Mouse (Mus musculus): ENCODE measurements around the gene Elmod3. TPM values are rescaled to one million over a fixed set of nuclear protein-coding genes. Genes with fewer than 3 reads are reported as not detected.
A peak's percentile ranks its signal among the peaks of the same experiment; 100 is the strongest.

Gene Elmod3
- polyA plus RNA-seq, 1 experiment from 2014 or later: 15.7 TPM

DNA sequence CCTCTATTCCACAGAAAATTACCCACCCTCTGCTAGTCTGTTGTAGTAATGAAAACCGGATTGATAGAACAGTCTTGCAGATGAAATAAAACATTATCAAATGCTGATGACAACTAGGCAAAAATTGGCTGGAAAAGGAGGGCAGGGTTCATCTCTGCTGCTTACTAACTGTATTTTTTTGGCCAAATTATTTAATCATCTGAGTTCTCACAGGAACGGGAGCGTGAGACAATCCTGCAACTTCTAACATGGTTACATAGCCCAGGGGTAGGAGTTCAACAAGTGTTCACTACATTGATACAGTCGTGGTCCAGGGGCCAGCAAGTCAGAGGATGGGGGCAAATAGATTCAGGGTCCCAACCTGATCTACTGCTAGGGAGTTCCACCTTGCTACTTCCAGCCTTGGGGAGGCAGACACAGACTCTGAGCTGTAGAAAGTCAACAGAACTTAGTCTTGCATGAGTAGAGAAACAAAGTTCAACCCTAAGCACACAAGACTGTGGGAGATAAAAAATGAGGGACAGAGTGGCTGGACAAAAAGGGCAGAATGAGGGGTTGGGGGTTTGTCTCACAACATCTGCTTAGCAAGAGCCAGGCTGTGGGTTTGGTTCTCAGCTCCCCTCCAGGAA is 14.9 kb downstream of the Elmod3 start:
- Histone ChIP-seq H3K9me3 (no peaks in the 10 kb centered on the region), H3K36me3 (peaks cover 14% of the 10 kb centered on the region), H3K4me3 (no peak overlapping the region), H3K27ac (no peak overlapping the region), H3K4me1 (replicated peaks) (no peaks in the 10 kb centered on the region), H3K27me3 (ENCODE audit: insufficient read depth, poor library complexity, severe bottlenecking) (no peaks in the 10 kb centered on the region)
- no peak for DNase-seq (ENCODE audit: low spot score)
- 88% methylated on average over 4 of the region's 4 CpGs for whole genome bisulfite sequencing

GRCm38 (mm10) chr6:72581625-72582382 is 16.4 kb downstream of the Elmod3 start:
- H3K27ac ChIP-seq: no peak overlapping the region
- H3K9me3 ChIP-seq: no peaks in the 10 kb centered on the region
- no peaks in the 10 kb centered on the region for H3K27me3 ChIP-seq (ENCODE audit: insufficient read depth, poor library complexity, severe bottlenecking)
- no peak overlapping the region for H3K4me3 ChIP-seq
- no peaks in the 10 kb centered on the region for H3K4me1 ChIP-seq (replicated peaks)
- DNase-seq (ENCODE audit: low spot score): no peak
- 75% methylated on average over 11 of the region's 11 CpGs for whole genome bisulfite sequencing
- H3K36me3 ChIP-seq: peaks cover 17% of the 10 kb centered on the region

DNA sequence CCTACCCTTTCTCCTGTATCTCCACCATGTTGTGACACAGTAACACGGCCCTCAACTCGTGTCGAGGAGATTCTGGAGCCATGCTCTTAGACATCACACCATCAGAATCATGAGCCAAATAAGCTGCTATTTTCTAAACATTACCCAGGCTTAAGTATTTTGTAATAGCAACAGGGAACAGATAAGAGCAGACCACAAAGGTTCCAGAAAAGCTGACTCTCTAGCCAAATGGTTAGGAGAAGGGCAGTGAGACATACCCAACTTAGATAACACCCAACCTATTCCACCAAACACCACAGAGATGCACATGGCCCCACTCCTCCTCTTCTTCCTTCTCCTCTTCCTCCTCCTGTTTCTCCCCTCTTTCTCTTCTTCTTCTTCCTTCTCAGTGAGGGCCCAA is 22.2 kb downstream of the Elmod3 start:
- WGBS: 88% methylated on average over 3 of the region's 3 CpGs
- Histone ChIP-seq H3K4me3 (no peak overlapping the region), H3K27me3 (ENCODE audit: insufficient read depth, poor library complexity, severe bottlenecking) (no peaks in the 10 kb centered on the region), H3K4me1 (replicated peaks) (no peaks in the 10 kb centered on the region), H3K27ac (no peak overlapping the region), H3K36me3 (peaks cover 38% of the 10 kb centered on the region), H3K9me3 (no peaks in the 10 kb centered on the region)
- DNase-seq (ENCODE audit: low spot score): no peak

GRCm38 (mm10) chr6:72571826-72572225 is 26.4 kb downstream of the Elmod3 start:
- no peaks in the 10 kb centered on the region for H3K27me3 ChIP-seq (ENCODE audit: insufficient read depth, poor library complexity, severe bottlenecking)
- H3K9me3 ChIP-seq: no peaks in the 10 kb centered on the region
- no peak overlapping the region for H3K27ac ChIP-seq
- WGBS: 51% methylated on average over 3 of the region's 3 CpGs
- H3K4me3 ChIP-seq: no peak overlapping the region
- DNase-seq (ENCODE audit: low spot score): no peak
- H3K36me3 ChIP-seq: peaks cover 37% of the 10 kb centered on the region
- no peaks in the 10 kb centered on the region for H3K4me1 ChIP-seq (replicated peaks)

- H3K36me3 ChIP-seq: peaks cover 31% of the 10 kb centered on the region
- H3K27me3 ChIP-seq (ENCODE audit: insufficient read depth, poor library complexity, severe bottlenecking): no peaks in the 10 kb centered on the region
- 87% methylated on average over 10 of the region's 10 CpGs for WGBS
- peaks cover 2% of the 10 kb centered on the region for H3K4me1 ChIP-seq (replicated peaks)
- H3K9me3 ChIP-seq: no peaks in the 10 kb centered on the region
- H3K4me3 ChIP-seq: no peak overlapping the region
- no peak overlapping the region for H3K27ac ChIP-seq
- no peak for DNase-seq (ENCODE audit: low spot score)
These were observed 27.4 kb downstream of the Elmod3 start for GRCm38 (mm10) chr6:72570644-72571397.

DNA sequence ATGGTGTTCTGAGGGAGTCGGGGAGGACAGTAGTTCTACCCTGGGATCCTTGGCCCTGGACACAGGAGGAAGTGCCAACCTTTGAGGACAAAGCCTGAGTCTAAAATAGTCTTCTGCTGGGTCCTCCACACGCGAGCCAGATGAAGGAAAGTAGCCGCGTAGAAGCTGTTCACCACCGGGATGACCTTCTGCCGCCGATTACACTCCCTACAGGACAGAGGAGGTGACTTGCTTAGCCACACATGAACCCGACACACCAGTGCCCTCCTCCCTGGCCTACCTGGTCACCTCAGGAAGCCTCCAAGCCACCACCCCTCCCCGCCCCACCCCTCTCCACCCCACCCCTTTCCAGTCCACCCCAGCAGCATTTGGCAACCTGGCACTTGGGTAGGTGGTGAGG is 29.5 kb downstream of the Elmod3 start:
- DNase-seq (ENCODE audit: low spot score): no peak
- WGBS: 91% methylated on average over 10 of the region's 10 CpGs
- no peaks in the 10 kb centered on the region for H3K9me3 ChIP-seq

DNA sequence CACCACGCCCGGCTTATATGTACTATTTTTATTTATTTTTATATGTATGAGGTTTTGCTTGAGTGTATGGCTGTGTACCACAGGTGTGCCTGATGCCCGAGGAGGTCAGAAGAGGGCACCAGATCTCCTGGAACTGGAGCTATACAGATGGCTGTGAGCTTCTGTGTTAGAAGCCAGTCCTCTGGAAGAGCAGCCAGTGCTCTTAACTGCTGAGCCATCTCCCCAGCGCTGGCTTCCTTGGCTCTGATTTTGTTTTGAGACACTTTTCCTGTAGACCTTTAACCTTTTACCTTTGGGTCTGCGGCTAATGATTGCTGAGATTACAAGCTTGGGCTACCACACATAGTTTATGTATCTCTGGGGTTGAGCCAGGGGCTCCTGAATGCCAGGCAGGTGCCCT is 30.7 kb downstream of the Elmod3 start:
- no peak overlapping the region for H3K4me3 ChIP-seq
- peaks cover 14% of the 10 kb centered on the region; the same call in 1 of the 2 replicates for H3K36me3 ChIP-seq
- H3K4me1 ChIP-seq (replicated peaks): peaks cover 17% of the 10 kb centered on the region
- WGBS: 88% methylated on average over 5 of the region's 5 CpGs
- H3K27me3 ChIP-seq (ENCODE audit: insufficient read depth, poor library complexity, severe bottlenecking): no peaks in the 10 kb centered on the region
- H3K9me3 ChIP-seq: no peaks in the 10 kb centered on the region
- H3K27ac ChIP-seq: no peak overlapping the region
- no peak for DNase-seq (ENCODE audit: low spot score)

More for the DNA sequence above, 29.5 kb downstream of the Elmod3 start:
- Histone ChIP-seq H3K27me3 (ENCODE audit: insufficient read depth, poor library complexity, severe bottlenecking) (no peaks in the 10 kb centered on the region), H3K36me3 (peaks cover 21% of the 10 kb centered on the region; the same call in 1 of the 2 replicates), H3K27ac (no peak overlapping the region), H3K4me1 (replicated peaks) (peaks cover 8% of the 10 kb centered on the region), H3K4me3 (no peak overlapping the region)

- Histone ChIP-seq H3K9me3 (no peaks in the 10 kb centered on the region), H3K36me3 (peaks cover 13% of the 10 kb centered on the region; the same call in 1 of the 2 replicates), H3K4me3 (no peak overlapping the region), H3K27ac (peak overlapping the region; percentile 42; the same call in 1 of the 2 replicates), H3K27me3 (ENCODE audit: insufficient read depth, poor library complexity, severe bottlenecking) (no peaks in the 10 kb centered on the region), H3K4me1 (replicated peaks) (peaks cover 19% of the 10 kb centered on the region)
- DNase-seq (ENCODE audit: low spot score): peak; percentile 86
- WGBS: 7% methylated on average over 4 of the region's 4 CpGs
These were observed 32.2 kb downstream of the Elmod3 start for GRCm38 (mm10) chr6:72566044-72566443.

- 72% methylated on average over 7 of the region's 7 CpGs for WGBS
- no peak for DNase-seq (ENCODE audit: low spot score)
- peaks cover 19% of the 10 kb centered on the region for H3K4me1 ChIP-seq (replicated peaks)
- H3K36me3 ChIP-seq: peaks cover 13% of the 10 kb centered on the region; the same call in 1 of the 2 replicates
- H3K4me3 ChIP-seq: no peak overlapping the region
- H3K27ac ChIP-seq: peak overlapping the region; percentile 42; the same call in 1 of the 2 replicates
- H3K9me3 ChIP-seq: no peaks in the 10 kb centered on the region
- no peaks in the 10 kb centered on the region for H3K27me3 ChIP-seq (ENCODE audit: insufficient read depth, poor library complexity, severe bottlenecking)
These were observed 32.7 kb downstream of the Elmod3 start for GRCm38 (mm10) chr6:72565506-72565905.

DNA sequence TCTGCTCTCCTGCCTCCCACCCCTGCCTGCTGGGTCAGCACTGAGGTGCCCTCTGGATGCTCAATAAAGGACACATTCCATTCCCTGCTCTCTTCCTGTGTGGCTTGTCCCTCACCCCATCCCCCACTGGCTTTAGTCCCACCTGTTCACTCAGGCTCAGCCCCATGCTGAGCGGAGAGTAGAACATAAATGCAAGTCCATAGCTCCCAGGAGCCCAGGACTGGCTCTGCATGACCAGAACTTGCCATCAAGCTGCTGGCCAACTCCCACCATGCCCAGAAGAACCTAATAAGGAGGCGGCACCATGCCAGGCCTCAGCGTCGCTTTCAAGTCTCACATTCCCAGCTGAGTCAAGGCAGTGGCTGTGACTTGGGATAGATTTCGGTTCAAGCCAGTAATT is 35.3 kb downstream of the Elmod3 start:
- 71% methylated on average over 5 of the region's 5 CpGs for WGBS
- peak overlapping the region; percentile 67 for H3K27ac ChIP-seq

DNA sequence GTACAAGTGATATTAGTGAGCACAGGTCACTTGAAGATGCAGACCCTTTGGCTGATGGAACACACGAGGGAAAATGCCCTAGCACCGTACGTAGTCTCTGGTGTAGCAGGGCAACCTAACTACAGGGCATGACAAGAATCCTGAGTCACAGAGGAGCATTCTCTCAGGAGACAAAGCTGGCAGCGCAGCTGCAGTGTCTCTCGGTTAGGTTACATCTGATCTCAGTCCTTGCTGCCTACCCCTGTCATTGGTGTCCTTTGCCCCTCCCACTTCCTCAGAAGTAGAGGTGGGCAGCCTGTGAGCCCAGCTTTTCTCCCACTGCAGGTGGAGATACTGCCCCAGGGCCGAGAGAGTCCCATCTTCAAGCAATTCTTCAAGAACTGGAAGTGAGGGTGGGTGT is 35.7 kb downstream of the Elmod3 start:
- Histone ChIP-seq H3K4me3 (no peak overlapping the region), H3K27me3 (ENCODE audit: insufficient read depth, poor library complexity, severe bottlenecking) (no peaks in the 10 kb centered on the region), H3K9me3 (no peaks in the 10 kb centered on the region), H3K36me3 (no peaks in the 10 kb centered on the region), H3K4me1 (replicated peaks) (peaks cover 19% of the 10 kb centered on the region), H3K27ac (peak overlapping the region; percentile 67)
- WGBS: 50% methylated on average over 6 of the region's 6 CpGs
- DNase-seq (ENCODE audit: low spot score): no peak

More for the DNA sequence above, 35.3 kb downstream of the Elmod3 start:
- DNase-seq (ENCODE audit: low spot score): no peak
- H3K4me1 ChIP-seq (replicated peaks): peaks cover 19% of the 10 kb centered on the region
- H3K36me3 ChIP-seq: peaks cover 2% of the 10 kb centered on the region; the same call in 1 of the 2 replicates
- H3K9me3 ChIP-seq: no peaks in the 10 kb centered on the region
- H3K27me3 ChIP-seq (ENCODE audit: insufficient read depth, poor library complexity, severe bottlenecking): no peaks in the 10 kb centered on the region
- H3K4me3 ChIP-seq: no peak overlapping the region

DNA sequence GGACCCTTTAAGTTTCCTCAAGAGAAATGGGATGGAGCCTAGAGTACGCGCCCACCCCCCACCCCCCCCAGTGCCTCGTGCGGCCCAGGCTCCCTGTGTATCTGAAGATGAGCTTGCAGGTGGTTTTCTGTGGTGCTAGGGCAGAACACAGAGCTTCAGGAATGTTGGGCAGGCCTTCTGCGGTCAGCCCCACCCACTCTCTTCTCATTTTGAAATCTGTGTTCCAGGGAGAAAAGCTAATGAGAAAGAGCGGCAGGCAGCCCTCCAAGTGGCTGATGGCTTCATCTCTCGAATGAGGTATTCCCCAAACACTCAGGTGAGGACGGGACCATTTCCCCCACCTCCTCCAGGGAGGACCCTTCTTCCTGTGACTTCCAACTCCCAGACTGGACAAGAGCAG is 37.4 kb downstream of the Elmod3 start:
- WGBS: 81% methylated on average over 8 of the region's 8 CpGs
- no peak for DNase-seq (ENCODE audit: low spot score)
- peaks cover 17% of the 10 kb centered on the region for H3K4me1 ChIP-seq (replicated peaks)
- H3K27ac ChIP-seq: no peak overlapping the region
- H3K4me3 ChIP-seq: no peak overlapping the region
- no peaks in the 10 kb centered on the region for H3K9me3 ChIP-seq
- H3K36me3 ChIP-seq: no peaks in the 10 kb centered on the region
- no peaks in the 10 kb centered on the region for H3K27me3 ChIP-seq (ENCODE audit: insufficient read depth, poor library complexity, severe bottlenecking)

DNA sequence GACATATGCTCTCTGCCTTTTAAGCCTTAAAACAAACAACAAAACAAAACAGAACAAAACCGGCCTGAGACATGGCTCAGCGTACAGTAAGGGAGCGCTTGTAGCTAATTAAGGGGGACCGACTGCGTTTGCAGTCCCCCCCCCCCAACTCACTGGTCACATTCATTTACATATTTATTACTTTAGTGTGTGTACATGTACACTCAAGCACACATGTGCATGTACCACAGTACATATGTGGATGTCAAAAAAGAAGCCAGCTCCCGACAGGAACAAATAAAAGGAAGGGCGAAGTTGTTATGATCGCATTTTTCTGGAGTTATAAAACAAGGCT is 45.2 kb downstream of the Elmod3 start:
- Histone ChIP-seq H3K27me3 (ENCODE audit: insufficient read depth, poor library complexity, severe bottlenecking) (no peaks in the 10 kb centered on the region), H3K27ac (peak overlapping the region; percentile 90), H3K4me3 (peak overlapping the region; percentile 58), H3K9me3 (no peaks in the 10 kb centered on the region), H3K36me3 (no peaks in the 10 kb centered on the region), H3K4me1 (replicated peaks) (peaks cover 27% of the 10 kb centered on the region)
- no peak for DNase-seq (ENCODE audit: low spot score)
- 17% methylated on average over 8 of the region's 8 CpGs for WGBS

Measured in hindbrain, embryonic 10.5 days (tissue).